Mouse (Mus musculus) CD4-positive naive resting alpha-beta T cell, adult 57 days (primary cell): ENCODE measurements around the gene Gm10488. TPM values are rescaled to one million over a fixed set of nuclear protein-coding genes. Genes with fewer than 3 reads are reported as not detected.

ENCODE experiments used
- total RNA-seq: library from RNA; stranded (reverse); gene quantifications from one replicate; pipeline ENCODE4 v1.2.4, GENCODE M21; 2023

The Gm10488 gene
- total RNA-seq, result not detected

GRCm38 (mm10) chrX:29976014-29976413, at the start of gene Gm10488:
Gene Gm10488 (plus strand): TSS chrX:29976314.

